Mouse (Mus musculus): ENCODE measurements around the gene Pitpnb. TPM values are rescaled to one million over a fixed set of nuclear protein-coding genes. Genes with fewer than 3 reads are reported as not detected.

Gene Pitpnb
- total and polyA plus RNA-seq, 3 experiments: 14.9 to 85.7 (median 16.2) TPM

DNA sequence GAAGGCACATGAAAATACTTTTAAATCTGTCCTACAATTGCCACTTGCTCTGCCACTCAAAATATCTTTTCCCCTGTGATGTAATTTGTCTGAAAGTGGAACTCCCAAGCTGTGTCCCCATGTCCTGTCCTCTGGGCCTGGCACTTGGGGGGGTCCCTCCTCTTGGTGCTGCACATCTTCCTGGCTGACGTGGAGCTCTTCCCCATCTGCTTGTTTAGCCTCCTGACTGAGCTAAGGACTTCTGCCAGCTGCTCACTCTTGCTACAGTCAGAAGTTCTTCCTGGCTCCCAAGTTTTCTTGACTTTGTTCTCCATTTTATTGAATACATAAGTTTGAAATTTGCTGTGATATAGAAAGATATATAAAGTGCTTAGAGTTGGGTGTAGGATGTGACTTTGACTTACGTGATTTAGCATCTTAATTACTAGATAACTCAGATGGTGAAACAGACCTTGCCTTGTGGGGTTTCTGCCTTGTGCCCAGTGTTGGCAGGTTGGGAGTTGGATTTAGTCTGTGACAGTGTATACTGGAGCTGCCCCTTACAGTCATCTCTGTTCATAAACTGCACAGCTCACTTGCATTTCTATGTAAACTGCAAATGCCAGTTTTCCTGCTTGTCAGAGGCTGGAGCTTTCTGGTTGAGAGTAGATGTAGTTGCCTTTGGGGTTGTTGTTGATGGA lies 14.3 kb downstream of the Pitpnb start (continued):
- no peak for TF ChIP-seq IRF4 (IDR thresholded peaks at IDR 0.05; ENCODE audit: low read depth, low read length)
- no peak for TF ChIP-seq SMC3 (IDR thresholded peaks at IDR 0.05; ENCODE audit: low read depth, low read length)

DNA sequence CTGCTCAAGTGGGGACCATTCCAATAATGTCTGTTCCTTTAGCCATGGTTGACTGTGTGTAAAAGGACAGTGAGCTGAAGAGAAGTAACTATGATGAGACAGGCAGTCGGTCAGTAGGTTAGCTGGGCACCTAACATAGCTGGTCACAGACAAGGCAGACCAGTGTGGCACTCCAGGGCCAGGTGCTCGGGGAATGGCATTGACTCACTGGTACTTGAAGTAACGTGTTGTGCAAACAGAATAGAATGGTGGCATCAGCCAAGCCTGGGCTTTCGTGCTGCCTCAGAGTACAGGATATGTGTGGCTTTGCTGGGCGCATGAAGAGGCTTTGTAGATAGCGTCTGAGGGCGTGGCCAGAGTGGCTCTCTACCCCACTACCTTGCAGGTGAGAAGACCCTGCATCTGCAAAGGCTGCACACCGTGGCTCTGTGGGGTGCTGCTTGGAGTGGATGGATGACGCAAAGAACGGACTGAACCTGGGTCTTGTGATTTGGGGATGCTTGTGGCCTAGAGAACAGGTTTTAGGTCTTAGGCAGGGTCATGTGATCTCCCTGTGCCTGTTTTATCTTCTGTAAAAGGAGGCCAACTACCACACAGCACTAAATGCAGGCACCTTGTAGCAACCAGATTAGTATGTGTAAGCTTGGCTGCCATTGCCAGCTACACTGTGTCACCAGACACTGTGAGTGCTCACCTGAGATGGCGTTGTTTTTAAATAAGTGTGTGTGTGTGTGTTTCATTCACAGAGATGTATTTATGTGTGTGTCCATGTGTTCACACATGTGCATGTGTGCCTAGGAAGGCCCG lies 26.5 kb downstream of the Pitpnb start:
- TF ChIP-seq UBTF (IDR thresholded peaks at IDR 0.05; ENCODE audit: low read depth, low read length) (no peak), CHD1 (IDR thresholded peaks at IDR 0.05; ENCODE audit: low read depth, low read length) (no peak), IRF4 (IDR thresholded peaks at IDR 0.05; ENCODE audit: low read depth, low read length) (no peak), POLR2AphosphoS2 (IDR thresholded peaks at IDR 0.05; ENCODE audit: low read depth, low read length) (no peak), MEF2A (IDR thresholded peaks at IDR 0.05; ENCODE audit: borderline replicate concordance, low read depth, low read length) (no peak), JUND (conservative IDR thresholded peaks at IDR 0.05; ENCODE audit: low read depth, low read length) (no peak), KAT2A (IDR thresholded peaks at IDR 0.05; ENCODE audit: insufficient replicate concordance, low read length) (no peak), TBP (conservative IDR thresholded peaks at IDR 0.05; ENCODE audit: low read depth, low read length) (no peak), EP300 (IDR thresholded peaks at IDR 0.05; ENCODE audit: low read length) (no peak), NRF1 (IDR thresholded peaks at IDR 0.05; ENCODE audit: low read depth, low read length) (no peak), RCOR1 (conservative IDR thresholded peaks at IDR 0.05; ENCODE audit: low read depth, low read length) (no peak), USF1 (IDR thresholded peaks at IDR 0.05; ENCODE audit: low read depth, low read length) (no peak), POLR2A (IDR thresholded peaks at IDR 0.05; ENCODE audit: low read depth, low read length) (no peak), TCF12 (IDR thresholded peaks at IDR 0.05; ENCODE audit: low read depth, low read length) (no peak), PAX5 (IDR thresholded peaks at IDR 0.05; ENCODE audit: low read length) (no peak), GABPA (IDR thresholded peaks at IDR 0.05; ENCODE audit: insufficient replicate concordance, low read depth, low read length) (no peak), CHD2 (IDR thresholded peaks at IDR 0.05; ENCODE audit: low read length) (no peak)
- Histone ChIP-seq H3K9me3 (replicated peaks; ENCODE audit: low read length) (no peaks in the 10 kb centered on the region), H3K27me3 (replicated peaks) (no peaks in the 10 kb centered on the region), H3K9ac (ENCODE audit: insufficient read depth, low read depth) (no peak overlapping the region), H3K4me1 (ENCODE audit: control insufficient read depth in 1 of 2, insufficient read depth in 2 of 2) (peaks cover 0 to 7% of the 10 kb centered on the region in 2 experiments; a peak in 2 of 4 replicates), H3K27ac (ENCODE audit: insufficient read depth, low read depth) (no peak overlapping the region), H3K4me3 (replicated peaks in 1 of 3; ENCODE audit: low read depth in 2 of 3, low read length in 2 of 3, poor library complexity in 1 of 3) (no peak overlapping the region), H3K79me2 (replicated peaks; ENCODE audit: control insufficient read depth, extremely low read depth, insufficient read depth, poor library complexity, severe bottlenecking) (no peaks in the 10 kb centered on the region; the same call in 1 of the 2 replicates), H3K4me2 (ENCODE audit: insufficient read depth, low read depth, poor library complexity, severe bottlenecking) (no peak overlapping the region), H3K36me3 (replicated peaks in 1 of 2; ENCODE audit: control insufficient read depth in 1 of 2, insufficient read depth in 1 of 2, low read length in 1 of 2) (peaks cover 62 to 63% of the 10 kb centered on the region in 2 experiments)
- in situ Hi-C loops (cut with MboI; ENCODE audit: low pct_ligation_motif_present, low pct_unique_long_range_greater_than_20kb, low sequenced_read_pairs): no loop called here
- DNase-seq (ENCODE audit: extremely low read depth): no peak
- dilution Hi-C loops (cut with MboI; ENCODE audit: extremely low pct_ligation_motif_present, extremely low pct_unique_long_range_greater_than_20kb, low sequenced_read_pairs): no loop called here
